Mouse (Mus musculus) hindbrain, postnatal 0 days (tissue): ENCODE results near the gene Gfer. TPM values are rescaled to one million over a fixed set of nuclear protein-coding genes. Genes with fewer than 3 reads are reported as not detected.
"Not testable (repeated sequence)": the region's sequence is repeated elsewhere in the genome, so short reads cannot be mapped to it uniquely, and the experiment has no call there.

Experiments
- ATAC-seq: fragments of 200-750 bp; cut with Nextera tagmentation; 2 replicates; pipeline ENCODE4 v1.8.0; 2017; ENCODE audit warnings: mild to moderate bottlenecking, moderate TSS enrichment, moderate library complexity
- DNase-seq: peaks from one replicate; pipeline ENCODE4 v3.0.0-alpha.2; 2015; ENCODE audit warnings: low spot score
- H3K27ac ChIP-seq: fragments of 300-500 bp; sonication (generic); 2 replicates; pipeline ENCODE4 v1.5.1; 2014; ENCODE audit warnings: mild to moderate bottlenecking
- H3K27me3 ChIP-seq: fragments of 300-500 bp; sonication (generic); 2 replicates; pipeline ENCODE4 v1.6.1; 2014; ENCODE audit warnings: low read length, mixed read lengths; ENCODE audit not compliant: insufficient read depth
- H3K36me3 ChIP-seq: fragments of 300-500 bp; sonication (generic); 2 replicates; pipeline ENCODE4 v1.6.1; 2014; ENCODE audit warnings: low read length, mixed read lengths; ENCODE audit not compliant: insufficient read depth
- H3K4me1 ChIP-seq: fragments of 300-500 bp; sonication (generic); 2 replicates; pipeline ENCODE4 v1.6.1; 2014; ENCODE audit warnings: antibody characterized with exemption, low read length, mixed read lengths; ENCODE audit not compliant: insufficient read depth
- H3K4me2 ChIP-seq: fragments of 300-500 bp; sonication (generic); 2 replicates; pipeline ENCODE4 v1.6.1; 2014; ENCODE audit warnings: low read depth, mild to moderate bottlenecking, low read length, moderate library complexity, mixed read lengths
- H3K4me3 ChIP-seq: fragments of 300-500 bp; sonication (generic); 2 replicates; pipeline ENCODE4 v1.5.1; 2014; ENCODE audit warnings: low read length
- H3K9ac ChIP-seq: fragments of 300-500 bp; sonication (generic); replicated peaks from 2 replicates; pipeline ENCODE4 v1.6.1; 2014; ENCODE audit warnings: mild to moderate bottlenecking, low read length, moderate library complexity, mixed read lengths
- H3K9me3 ChIP-seq: fragments of 300-500 bp; sonication (generic); 2 replicates; pipeline ENCODE4 v1.6.1; 2016; ENCODE audit warnings: low read length, mixed read lengths
- CTCF ChIP-seq: IDR thresholded peaks from 2 replicates; pipeline ENCODE4 v1.5.1; 2016; ENCODE audit warnings: antibody characterized with exemption, control low read depth, low read depth
- WGBS: fragments of 180-500 bp; shearing (Covaris S2); extraction: QIAGEN DNeasy Blood & Tissue Kit; methylation state at CpG from one replicate; pipeline ENCODE4 v1.1.7; 2014; 5-methylcytosine and 5-hydroxymethylcytosine counted together
- polyA plus RNA-seq: library from polyadenylated mRNA; unstranded; fragments of >200 nt; fragmentation: Nextera tagmentation; extraction: Ambion mirVana; gene quantifications from 2 replicates; pipeline ENCODE4 v1.2.1, GENCODE M21; 2015
- total RNA-seq: library from RNA; depleted of rRNA; stranded (reverse); fragments of >200 nt; gene quantifications from 2 replicates; pipeline ENCODE4 v1.2.3, GENCODE M21; 2014

Gene Gfer
- total and polyA plus RNA-seq, 2 experiments from 2014 or later = 26.1 to 39.7 TPM

- H3K36me3 ChIP-seq = peaks cover 45% of the 10 kb centered on the region
- DNase-seq (peak; percentile 78), ATAC-seq (peak; percentile 48)
- peak; percentile 85 for TF ChIP-seq CTCF
- H3K4me2 ChIP-seq = no peak overlapping the region
- peaks cover 6% of the 10 kb centered on the region for H3K4me1 ChIP-seq
- no peaks in the 10 kb centered on the region for H3K27me3 ChIP-seq
- no peak overlapping the region for H3K9ac ChIP-seq
- 52% methylated on average over 2 of the region's 2 CpGs for WGBS
- H3K27ac ChIP-seq = no peak overlapping the region
- no peak overlapping the region for H3K4me3 ChIP-seq
- no peaks in the 10 kb centered on the region for H3K9me3 ChIP-seq
These were observed 19.8 kb downstream of the Gfer start for GRCm38 (mm10) chr17:24676187-24676586.

GRCm38 (mm10) chr17:24674277-24674676, 21.7 kb downstream of the Gfer start:
- no peak for TF ChIP-seq CTCF
- WGBS = 79% methylated on average over 7 of the region's 7 CpGs
- DNase-seq (no peak), ATAC-seq (no peak)
- no peak overlapping the region for H3K4me2 ChIP-seq
- H3K36me3 ChIP-seq = peaks cover 28% of the 10 kb centered on the region
- H3K27ac ChIP-seq = no peak overlapping the region
- no peaks in the 10 kb centered on the region for H3K9me3 ChIP-seq
- no peak overlapping the region for H3K4me3 ChIP-seq
- H3K4me1 ChIP-seq = peaks cover 14% of the 10 kb centered on the region
- H3K27me3 ChIP-seq = no peaks in the 10 kb centered on the region
- H3K9ac ChIP-seq = no peak overlapping the region

- Histone ChIP-seq H3K27me3 (no peaks in the 10 kb centered on the region), H3K27ac (no peak overlapping the region), H3K9ac (peak overlapping the region; percentile 15; the same call in 1 of the 2 replicates), H3K4me3 (no peak overlapping the region), H3K9me3 (no peaks in the 10 kb centered on the region), H3K4me2 (0 out of 2 replicates have a peak overlapping the region, but pooled peaks have one; percentile 8), H3K36me3 (peaks cover 7% of the 10 kb centered on the region; the same call in 1 of the 2 replicates), H3K4me1 (peaks cover 14% of the 10 kb centered on the region)
- 39% methylated on average over 5 of the region's 5 CpGs for WGBS
- no peak for DNase-seq
- TF ChIP-seq CTCF = no peak
- ATAC-seq = no peak
These were observed 23.8 kb downstream of the Gfer start for GRCm38 (mm10) chr17:24672141-24672540.

- Histone ChIP-seq H3K4me2 (peak overlapping the region; percentile 67), H3K9ac (peak overlapping the region; percentile 15; the same call in 1 of the 2 replicates)
These were observed 24.6 kb downstream of the Gfer start for GRCm38 (mm10) chr17:24671346-24671745.

GRCm38 (mm10) chr17:24670246-24670844, 25.6 kb downstream of the Gfer start:
- H3K9me3 ChIP-seq = no peaks in the 10 kb centered on the region
- ATAC-seq (no peak), DNase-seq (peak; percentile 15)
- H3K4me1 ChIP-seq = peaks cover 14% of the 10 kb centered on the region
- peak overlapping the region; percentile 67 for H3K4me2 ChIP-seq
- 11% methylated on average over 8 of the region's 8 CpGs for WGBS
- peak overlapping the region; percentile 97 for H3K9ac ChIP-seq
- no peak for TF ChIP-seq CTCF
- no peaks in the 10 kb centered on the region for H3K36me3 ChIP-seq
- H3K27ac ChIP-seq = peak overlapping the region; percentile 92
- H3K27me3 ChIP-seq = no peaks in the 10 kb centered on the region
- H3K4me3 ChIP-seq = peak overlapping the region; percentile 88

More at GRCm38 (mm10) chr17:24671346-24671745, 24.6 kb downstream of the Gfer start:
- TF ChIP-seq CTCF = no peak
- H3K36me3 ChIP-seq = no peaks in the 10 kb centered on the region
- no peak overlapping the region for H3K4me3 ChIP-seq
- H3K27ac ChIP-seq = no peak overlapping the region
- no peaks in the 10 kb centered on the region for H3K27me3 ChIP-seq
- H3K4me1 ChIP-seq = peaks cover 14% of the 10 kb centered on the region
- DNase-seq (no peak), ATAC-seq (no peak)
- WGBS = 68% methylated on average over 5 of the region's 5 CpGs
- no peaks in the 10 kb centered on the region for H3K9me3 ChIP-seq

GRCm38 (mm10) chr17:24669545-24670245, 26.3 kb downstream of the Gfer start, which contains the start of gene Zfp598:
Gene Zfp598 (plus strand): TSS chr17:24669687.
- Histone ChIP-seq H3K27me3 (no peaks in the 10 kb centered on the region), H3K4me3 (peak within 1 kb of the TSS; percentile 88), H3K9ac (peak within 1 kb of the TSS; percentile 97), H3K9me3 (no peaks in the 10 kb centered on the region), H3K27ac (peak within 1 kb of the TSS; percentile 92), H3K4me1 (peaks cover 14% of the 10 kb centered on the region), H3K36me3 (no peaks in the 10 kb centered on the region), H3K4me2 (peak within 1 kb of the TSS; percentile 67)
- ATAC-seq = peak; percentile 99
- DNase-seq = peak; percentile 97
- 2% methylated on average over 67 of the region's 80 CpGs for whole genome bisulfite sequencing
- 0 out of 2 replicates have a peak, but pooled peaks have one; percentile 18 for TF ChIP-seq CTCF

- H3K27me3 ChIP-seq, H3K36me3 ChIP-seq, H3K9me3 ChIP-seq, DNase-seq: not testable (repeated sequence)
- ATAC-seq = peak; percentile 38
- Histone ChIP-seq H3K4me2 (peak overlapping the region; percentile 67), H3K4me3 (peak overlapping the region; percentile 88), H3K4me1 (peaks cover 14% of the 10 kb centered on the region), H3K27ac (peak overlapping the region; percentile 92), H3K9ac (peak overlapping the region; percentile 97)
- 12% methylated on average over 15 of the region's 15 CpGs for WGBS
These were observed 26.8 kb downstream of the Gfer start for GRCm38 (mm10) chr17:24669214-24669544.
